Mouse (Mus musculus) bone marrow macrophage, adult 2 months (primary cell): ENCODE results near the gene Inafm2. TPM values are rescaled to one million over a fixed set of nuclear protein-coding genes. Genes with fewer than 3 reads are reported as not detected.
A peak's percentile ranks its signal among the peaks of the same experiment; 100 is the strongest.

Experiments
- H3K27ac ChIP-seq: 2 replicates; pipeline ENCODE4 v1.5.1; 2012; ENCODE audit warnings: low read depth, low read length; ENCODE audit not compliant: insufficient read depth
- H3K4me1 ChIP-seq: 2 replicates; pipeline ENCODE4 v1.6.1; 2012; ENCODE audit warnings: low read length; ENCODE audit not compliant: control insufficient read depth, insufficient read depth
- H3K4me3 ChIP-seq: 2 replicates; pipeline ENCODE4 v1.5.1; 2012; ENCODE audit warnings: mild to moderate bottlenecking, low read length, moderate library complexity; ENCODE audit not compliant: insufficient read depth
- CTCF ChIP-seq: IDR thresholded peaks from 2 replicates; pipeline ENCODE4 v1.5.1; 2012; ENCODE audit warnings: low read depth, mild to moderate bottlenecking, low read length, moderate library complexity
- POLR2A ChIP-seq: IDR thresholded peaks from 2 replicates; pipeline ENCODE4 v1.6.1; 2012; ENCODE audit warnings: mild to moderate bottlenecking, low read depth, low read length, borderline replicate concordance
- polyA plus RNA-seq: library from polyadenylated mRNA; stranded (reverse); fragments of >200 nt; gene quantifications from 2 replicates; pipeline ENCODE4 v1.2.4, GENCODE M21; 2012; ENCODE audit not compliant: missing spikeins, insufficient read depth, insufficient read length

Inafm2 gene
- polyA plus RNA-seq = 11.3 and 11.6 TPM in 2 replicates

DNA sequence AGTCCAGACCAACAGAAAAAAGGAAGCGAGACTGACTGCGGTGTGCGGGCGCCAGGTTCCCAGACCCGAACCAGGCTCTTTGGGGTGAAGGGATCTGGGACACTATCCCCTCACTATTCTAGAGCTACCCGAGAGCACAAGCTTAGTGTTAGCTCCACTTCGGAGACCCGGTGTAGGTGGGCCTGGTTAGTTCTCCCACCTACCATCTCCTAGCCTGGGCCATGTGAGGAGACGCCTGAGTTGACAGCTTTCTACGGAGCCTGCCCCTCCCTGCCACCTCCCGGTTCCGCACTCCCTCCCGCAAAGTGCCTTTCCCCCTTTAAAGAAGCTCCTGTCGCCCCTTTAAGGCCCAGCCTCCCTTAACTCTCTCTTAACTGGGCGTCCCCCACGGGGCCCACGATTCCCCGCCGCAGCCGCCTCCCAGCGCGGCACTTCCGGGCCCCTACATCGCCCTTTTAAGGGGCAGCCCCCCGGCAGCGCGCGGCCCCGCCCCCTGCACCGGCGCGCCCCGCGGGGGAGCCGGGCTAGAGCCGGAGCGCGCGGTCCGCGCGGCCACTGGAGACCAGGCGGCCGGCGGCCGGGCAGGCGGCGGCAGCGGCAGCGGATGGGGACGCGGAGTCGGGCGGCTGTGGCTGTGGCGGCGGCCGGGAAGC lies at the start of gene Inafm2:
TSS of gene Inafm2 (plus strand) at position 527 of the 653 bp plus-strand sequence.
- Histone ChIP-seq H3K27ac (no peak within 1 kb of the TSS), H3K4me3 (peak within 1 kb of the TSS; percentile 95), H3K4me1 (peaks cover 23% of the 10 kb centered on the region)
- TF ChIP-seq POLR2A (no peak), CTCF (no peak)

- Histone ChIP-seq H3K4me1 (peaks cover 4% of the 10 kb centered on the region; the same call in 1 of the 2 replicates), H3K4me3 (no peak overlapping the region), H3K27ac (no peak overlapping the region)
- no peak for TF ChIP-seq POLR2A
- TF ChIP-seq CTCF = no peak
These were observed 48.9 kb upstream of the Inafm2 start for GRCm38 (mm10) chr2:118696451-118697308.

DNA sequence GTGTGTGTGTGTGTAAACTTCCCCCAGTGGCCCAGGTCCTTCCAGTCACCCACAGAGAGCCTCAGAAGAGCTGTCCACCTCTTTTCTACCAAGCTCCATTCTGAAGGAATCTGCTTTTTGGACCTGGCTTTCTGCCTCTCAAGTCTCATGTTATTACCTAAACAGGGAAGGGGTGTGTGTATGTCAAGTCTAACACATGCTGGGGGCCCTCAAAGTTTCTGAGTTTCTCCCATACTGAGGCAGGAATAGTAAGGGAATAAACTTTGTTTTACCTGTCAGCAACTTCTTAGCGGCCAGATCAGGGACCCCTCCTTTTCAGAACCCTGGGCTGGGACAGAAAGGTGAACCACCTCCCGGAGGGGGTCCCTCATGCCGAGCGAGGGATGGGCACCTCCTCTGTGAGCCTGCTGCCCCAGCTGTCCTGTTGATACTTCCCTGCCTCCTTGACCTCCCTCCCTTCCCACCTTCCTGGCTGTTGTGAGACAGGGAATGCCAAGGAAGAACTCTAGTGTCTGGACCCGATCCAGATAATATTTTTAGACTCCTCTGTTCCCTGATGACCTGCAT lies 48.2 kb upstream of the Inafm2 start:
- Histone ChIP-seq H3K27ac (no peak overlapping the region), H3K4me1 (peaks cover 4% of the 10 kb centered on the region; the same call in 1 of the 2 replicates), H3K4me3 (no peak overlapping the region)
- TF ChIP-seq CTCF (no peak), POLR2A (no peak)

GRCm38 (mm10) chr2:118697955-118698354 lies 47.6 kb upstream of the Inafm2 start:
- Histone ChIP-seq H3K4me3 (no peak overlapping the region), H3K27ac (no peak overlapping the region), H3K4me1 (peaks cover 4% of the 10 kb centered on the region; the same call in 1 of the 2 replicates)
- TF ChIP-seq CTCF (no peak), POLR2A (no peak)

GRCm38 (mm10) chr2:118700179-118701062 lies 45.1 kb upstream of the Inafm2 start:
- H3K4me1 ChIP-seq = peaks cover 4% of the 10 kb centered on the region; the same call in 1 of the 2 replicates
- H3K27ac ChIP-seq = no peak overlapping the region
- no peak for TF ChIP-seq POLR2A
- TF ChIP-seq CTCF = peak; percentile 84
- H3K4me3 ChIP-seq = peak overlapping the region; percentile 21; the same call in 1 of the 2 replicates

DNA sequence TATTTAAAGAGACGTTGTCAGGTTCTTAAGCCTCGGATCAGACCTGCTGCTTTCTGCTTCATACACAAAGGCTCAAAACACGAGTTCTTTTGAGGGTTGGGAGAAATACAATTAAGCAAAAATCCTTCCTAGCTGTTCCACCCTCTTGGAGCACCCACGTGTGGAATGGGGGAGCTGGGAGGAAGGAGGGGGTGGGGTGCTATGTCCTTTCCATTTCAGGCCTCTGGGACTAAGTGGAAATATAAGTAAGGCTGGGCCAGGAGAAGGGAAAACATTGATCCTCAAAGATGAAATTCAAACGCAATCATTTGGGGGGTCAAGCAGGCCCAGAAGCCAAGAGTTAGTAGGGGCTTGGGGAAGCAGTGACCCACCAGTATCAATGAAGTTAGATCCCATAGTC lies 44.4 kb upstream of the Inafm2 start:
- no peak overlapping the region for H3K4me3 ChIP-seq
- H3K27ac ChIP-seq = no peak overlapping the region
- H3K4me1 ChIP-seq = peaks cover 4% of the 10 kb centered on the region; the same call in 1 of the 2 replicates
- TF ChIP-seq POLR2A (no peak), CTCF (no peak)

DNA sequence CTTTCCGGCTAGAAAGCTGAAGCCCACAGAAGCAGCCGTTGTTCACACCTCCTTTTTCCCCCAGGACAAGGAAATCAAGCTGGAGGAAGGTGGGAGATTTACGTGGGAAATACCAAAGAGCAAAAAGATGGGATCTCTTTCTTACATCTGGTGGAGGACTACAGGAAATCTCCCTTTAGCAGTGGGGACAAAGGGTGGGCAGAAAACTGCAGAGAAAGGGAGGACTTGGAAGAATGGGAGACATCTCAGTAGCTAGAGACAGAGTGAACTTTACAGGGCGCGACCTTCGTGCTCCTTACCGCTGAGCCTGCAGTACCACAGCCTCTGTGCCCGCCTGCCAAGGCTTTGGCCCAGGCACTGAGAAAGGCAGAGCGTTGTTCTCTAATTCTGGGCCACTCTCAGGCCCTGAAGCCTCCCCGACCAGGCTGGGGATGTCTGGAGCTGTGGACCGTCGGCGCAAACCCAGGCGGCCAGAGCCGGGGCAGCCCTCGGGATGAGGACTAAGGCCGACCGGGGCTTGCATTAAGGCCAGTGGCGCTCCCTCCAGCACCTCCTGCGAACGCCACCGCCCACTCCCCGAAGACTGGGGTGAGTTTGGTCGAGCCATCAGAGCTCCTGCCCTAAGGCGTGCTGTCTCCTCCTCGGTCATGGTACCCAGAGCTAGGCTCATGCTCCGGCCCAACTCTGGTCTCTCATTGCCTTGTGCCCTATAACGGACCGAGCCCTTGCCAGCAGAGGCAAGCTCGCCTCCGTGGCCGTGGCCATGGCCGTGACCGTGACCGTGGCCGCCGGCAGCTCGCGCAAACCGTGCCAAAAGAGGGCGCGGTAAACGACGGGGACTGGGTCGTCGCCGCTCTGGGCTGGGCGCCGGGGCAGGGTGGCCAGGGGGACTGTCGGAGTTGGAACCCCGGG lies 43.3 kb upstream of the Inafm2 start:
- Histone ChIP-seq H3K27ac (no peak overlapping the region), H3K4me1 (no peaks in the 10 kb centered on the region), H3K4me3 (peak overlapping the region; percentile 40)
- TF ChIP-seq POLR2A (no peak), CTCF (no peak)

DNA sequence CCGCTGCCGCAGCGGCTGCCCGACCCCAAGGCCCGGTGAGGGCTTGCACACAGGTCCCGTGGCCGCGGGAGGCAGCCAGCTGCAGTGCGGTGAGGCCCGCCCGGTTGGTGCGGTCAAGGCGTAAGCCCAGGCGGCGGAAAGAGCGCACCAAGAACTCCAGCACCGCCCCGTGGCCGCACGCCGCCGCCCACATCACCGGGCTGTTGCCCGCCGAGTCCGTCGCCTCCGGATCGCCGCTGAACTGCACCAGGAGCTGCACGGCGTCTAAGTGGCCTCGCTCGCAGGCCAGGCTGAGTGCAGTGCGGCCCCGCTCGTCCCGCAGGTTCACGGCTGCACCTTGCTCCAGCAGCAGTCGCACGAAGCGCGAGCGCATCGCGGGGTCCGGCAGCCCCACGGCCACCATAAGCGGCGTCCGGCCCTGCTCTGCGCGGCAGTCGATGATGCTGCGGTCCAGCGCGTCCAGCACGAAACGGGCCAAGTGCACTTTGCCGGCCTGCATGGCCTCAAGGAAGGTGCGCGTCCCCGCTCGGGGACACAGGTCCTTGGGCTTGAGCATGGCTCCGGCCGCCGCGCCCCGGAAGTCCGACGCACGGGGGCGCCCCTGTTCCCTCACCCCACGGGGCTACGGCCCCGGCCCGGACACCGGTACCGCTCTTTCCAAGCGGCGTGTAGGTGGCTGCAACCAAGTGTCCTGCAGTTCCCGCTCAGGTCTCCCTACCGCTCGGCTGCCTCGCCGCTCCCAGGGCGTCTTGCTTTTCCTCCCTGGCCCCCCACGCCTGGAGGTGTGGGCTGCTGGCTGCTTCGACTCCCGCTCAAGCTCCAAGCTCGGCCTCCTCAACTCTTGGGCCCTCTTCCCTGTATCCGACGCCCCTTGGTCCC lies 42.4 kb upstream of the Inafm2 start:
- H3K27ac ChIP-seq = no peak overlapping the region
- H3K4me1 ChIP-seq = no peaks in the 10 kb centered on the region
- peak overlapping the region; percentile 40 for H3K4me3 ChIP-seq
- no peak for TF ChIP-seq CTCF
- TF ChIP-seq POLR2A = no peak
